Mouse (Mus musculus): Measurements from ENCODE around the gene Actg1. TPM values are rescaled to one million over a fixed set of nuclear protein-coding genes. Genes with fewer than 3 reads are reported as not detected.

The Actg1 gene
- polyA plus RNA-seq, 1 experiment from 2014 or later, result 3,804 TPM

- Histone ChIP-seq H3K36me3 (ENCODE audit: control insufficient read depth, insufficient read depth, low read length) (no peaks in the 10 kb centered on the region), H3K27me3 (ENCODE audit: control insufficient read depth, insufficient read depth, low read length) (no peaks in the 10 kb centered on the region), H3K9ac (ENCODE audit: low read length) (no peak overlapping the region), H3K4me1 (ENCODE audit: control insufficient read depth, insufficient read depth, low read length) (peaks cover 35% of the 10 kb centered on the region), H3K4me2 (ENCODE audit: low read depth) (no peak overlapping the region), H3K27ac (ENCODE audit: low read depth, low read length) (no peak overlapping the region), H3K4me3 (ENCODE audit: low read depth, low read length) (no peak overlapping the region), H3K9me3 (ENCODE audit: control insufficient read depth, low read length) (no peaks in the 10 kb centered on the region)
- 73% methylated on average over 4 of the region's 4 CpGs for WGBS
- ATAC-seq (ENCODE audit: insufficient read depth, low FRiP score, low TSS enrichment) (no peak), DNase-seq (ENCODE audit: low spot score) (no peak)
Measured at GRCm38 (mm10) chr11:120298441-120299141, 49.8 kb downstream of the Actg1 start.

- H3K27me3 ChIP-seq (ENCODE audit: control insufficient read depth, insufficient read depth, low read length), result no peaks in the 10 kb centered on the region
- DNase-seq (ENCODE audit: low spot score), result no peak
- H3K9ac ChIP-seq (ENCODE audit: low read length), result no peak overlapping the region
- ATAC-seq (ENCODE audit: insufficient read depth, low FRiP score, low TSS enrichment), result no peak
- 56% methylated on average over 7 of the region's 7 CpGs for WGBS
- H3K4me2 ChIP-seq (ENCODE audit: low read depth), result no peak overlapping the region
- H3K4me3 ChIP-seq (ENCODE audit: low read depth, low read length), result no peak overlapping the region
- H3K9me3 ChIP-seq (ENCODE audit: control insufficient read depth, low read length), result no peaks in the 10 kb centered on the region
- no peaks in the 10 kb centered on the region for H3K36me3 ChIP-seq (ENCODE audit: control insufficient read depth, insufficient read depth, low read length)
- no peak overlapping the region for H3K27ac ChIP-seq (ENCODE audit: low read depth, low read length)
- H3K4me1 ChIP-seq (ENCODE audit: control insufficient read depth, insufficient read depth, low read length), result peaks cover 40% of the 10 kb centered on the region
Measured at GRCm38 (mm10) chr11:120297767-120298166, 50.6 kb downstream of the Actg1 start.

GRCm38 (mm10) chr11:120296305-120297144 is 51.8 kb downstream of the Actg1 start:
- H3K9ac ChIP-seq (ENCODE audit: low read length), result peak overlapping the region; percentile 0; the same call in 1 of the 2 replicates
- WGBS, result 38% methylated on average over 13 of the region's 13 CpGs
- ATAC-seq (ENCODE audit: insufficient read depth, low FRiP score, low TSS enrichment) (peak; percentile 68), DNase-seq (ENCODE audit: low spot score) (peak; percentile 64)
- H3K27me3 ChIP-seq (ENCODE audit: control insufficient read depth, insufficient read depth, low read length), result no peaks in the 10 kb centered on the region
- H3K4me2 ChIP-seq (ENCODE audit: low read depth), result peak overlapping the region; percentile 14; the same call in 1 of the 2 replicates
- no peaks in the 10 kb centered on the region for H3K9me3 ChIP-seq (ENCODE audit: control insufficient read depth, low read length)
- H3K4me1 ChIP-seq (ENCODE audit: control insufficient read depth, insufficient read depth, low read length), result peaks cover 40% of the 10 kb centered on the region
- H3K4me3 ChIP-seq (ENCODE audit: low read depth, low read length), result no peak overlapping the region
- no peaks in the 10 kb centered on the region for H3K36me3 ChIP-seq (ENCODE audit: control insufficient read depth, insufficient read depth, low read length)
- peak overlapping the region; percentile 39; the same call in 1 of the 2 replicates for H3K27ac ChIP-seq (ENCODE audit: low read depth, low read length)

Small RNAs within 50 kb of the gene (microRNA-seq; reads per million reads assigned to microRNA genes)
- not detected for gene Gm23419
- 4.9 reads per million, percentile 12 among the genes with 10 or more reads in this experiment for gene Mir6935

Other genes with a start within 250 kb of the Actg1 start
- 16.9 and 18.8 TPM in 2 replicates for gene Tepsin, start 249.8 kb downstream of the Actg1 start, polyA plus RNA-seq (2014; fragmentation: Nextera tagmentation; extraction: Ambion mirVana)
- 65.7 and 70.7 TPM in 2 replicates for gene Ndufaf8, start 249.6 kb downstream of the Actg1 start, polyA plus RNA-seq (2014; fragmentation: Nextera tagmentation; extraction: Ambion mirVana)
- 74.2 and 79.1 TPM in 2 replicates for gene Slc38a10, start 197.2 kb downstream of the Actg1 start, polyA plus RNA-seq (2014; fragmentation: Nextera tagmentation; extraction: Ambion mirVana)
- 19.7 and 22.7 TPM in 2 replicates for gene Bahcc1, start 115.6 kb downstream of the Actg1 start, polyA plus RNA-seq (2014; fragmentation: Nextera tagmentation; extraction: Ambion mirVana)
- gene Fscn2, start 13.0 kb upstream of the Actg1 start, polyA plus RNA-seq (2014; fragmentation: Nextera tagmentation; extraction: Ambion mirVana), result 0.42 and 0.81 TPM in 2 replicates
- gene Faap100, start 30.2 kb upstream of the Actg1 start, polyA plus RNA-seq (2014; fragmentation: Nextera tagmentation; extraction: Ambion mirVana), result 34.5 and 39.5 TPM in 2 replicates
- 44.7 and 51.0 TPM in 2 replicates for gene Nploc4, start 89.2 kb upstream of the Actg1 start, polyA plus RNA-seq (2014; fragmentation: Nextera tagmentation; extraction: Ambion mirVana)
- not detected in 2 replicates for gene Tspan10, start 94.1 kb upstream of the Actg1 start, polyA plus RNA-seq (2014; fragmentation: Nextera tagmentation; extraction: Ambion mirVana)
- 0.65 TPM in 1 of 2 replicates, not detected in the other for gene Pde6g, start 105.0 kb upstream of the Actg1 start, polyA plus RNA-seq (2014; fragmentation: Nextera tagmentation; extraction: Ambion mirVana)
- 12.0 and 14.4 TPM in 2 replicates for gene Oxld1, start 109.5 kb upstream of the Actg1 start, polyA plus RNA-seq (2014; fragmentation: Nextera tagmentation; extraction: Ambion mirVana)
- 26.4 and 29.0 TPM in 2 replicates for gene Ccdc137, start 109.6 kb upstream of the Actg1 start, polyA plus RNA-seq (2014; fragmentation: Nextera tagmentation; extraction: Ambion mirVana)
- 61.2 and 65.7 TPM in 2 replicates for gene Arl16, start 119.1 kb upstream of the Actg1 start, polyA plus RNA-seq (2014; fragmentation: Nextera tagmentation; extraction: Ambion mirVana)
- gene Mrpl12, start 136.1 kb upstream of the Actg1 start, polyA plus RNA-seq (2014; fragmentation: Nextera tagmentation; extraction: Ambion mirVana), result 142 and 145 TPM in 2 replicates
- gene Slc25a10, start 143.3 kb upstream of the Actg1 start, polyA plus RNA-seq (2014; fragmentation: Nextera tagmentation; extraction: Ambion mirVana), result 41.4 and 49.5 TPM in 2 replicates
- gene Gcgr, start 182.2 kb upstream of the Actg1 start, polyA plus RNA-seq (2014; fragmentation: Nextera tagmentation; extraction: Ambion mirVana), result 0.19 and 0.24 TPM in 2 replicates
- 244 and 251 TPM in 2 replicates for gene Mcrip1, start 201.2 kb upstream of the Actg1 start, polyA plus RNA-seq (2014; fragmentation: Nextera tagmentation; extraction: Ambion mirVana)
- gene Ppp1r27, start 202.6 kb upstream of the Actg1 start, polyA plus RNA-seq (2014; fragmentation: Nextera tagmentation; extraction: Ambion mirVana), result not detected in 2 replicates
- 562 and 566 TPM in 2 replicates for gene P4hb, start 224.7 kb upstream of the Actg1 start, polyA plus RNA-seq (2014; fragmentation: Nextera tagmentation; extraction: Ambion mirVana)
- 686 and 719 TPM in 2 replicates for gene Arhgdia, start 233.1 kb upstream of the Actg1 start, polyA plus RNA-seq (2014; fragmentation: Nextera tagmentation; extraction: Ambion mirVana)
- 669 and 698 TPM in 2 replicates for gene Alyref, start 249.8 kb upstream of the Actg1 start, polyA plus RNA-seq (2014; fragmentation: Nextera tagmentation; extraction: Ambion mirVana)
- 198 and 199 TPM in 2 replicates for gene Anapc11, start 249.9 kb upstream of the Actg1 start, polyA plus RNA-seq (2014; fragmentation: Nextera tagmentation; extraction: Ambion mirVana)